Mouse (Mus musculus) layer of hippocampus, adult 2 months (tissue): ENCODE data around the gene Srek1ip1. TPM values are rescaled to one million over a fixed set of nuclear protein-coding genes. Genes with fewer than 3 reads are reported as not detected.

Experiments
- DNase-seq, 2 experiments: peaks; one replicate each; pipeline ENCODE4 v3.0.0; 2022; ENCODE audit warnings: low spot score in 2 of 2
- H3K27ac ChIP-seq: fragments of 200-600 bp; 2 replicates; pipeline ENCODE4 v1.8.1; 2022
- H3K4me3 ChIP-seq: fragments of 200-600 bp; 2 replicates; pipeline ENCODE4 v1.8.1; 2022; ENCODE audit warnings: mild to moderate bottlenecking
- CTCF ChIP-seq: fragments of 200-600 bp; conservative IDR thresholded peaks from 2 replicates; pipeline ENCODE4 v1.8.1; 2022; ENCODE audit warnings: antibody characterized with exemption, mild to moderate bottlenecking, moderate library complexity
- total RNA-seq, 2 experiments: library from RNA; stranded (reverse); gene quantifications; 2 replicates each; pipeline ENCODE4 v1.2.3; 2021

The Srek1ip1 gene
- total RNA-seq, 2 experiments from 2014 or later = 21.6 to 22.5 TPM

DNA sequence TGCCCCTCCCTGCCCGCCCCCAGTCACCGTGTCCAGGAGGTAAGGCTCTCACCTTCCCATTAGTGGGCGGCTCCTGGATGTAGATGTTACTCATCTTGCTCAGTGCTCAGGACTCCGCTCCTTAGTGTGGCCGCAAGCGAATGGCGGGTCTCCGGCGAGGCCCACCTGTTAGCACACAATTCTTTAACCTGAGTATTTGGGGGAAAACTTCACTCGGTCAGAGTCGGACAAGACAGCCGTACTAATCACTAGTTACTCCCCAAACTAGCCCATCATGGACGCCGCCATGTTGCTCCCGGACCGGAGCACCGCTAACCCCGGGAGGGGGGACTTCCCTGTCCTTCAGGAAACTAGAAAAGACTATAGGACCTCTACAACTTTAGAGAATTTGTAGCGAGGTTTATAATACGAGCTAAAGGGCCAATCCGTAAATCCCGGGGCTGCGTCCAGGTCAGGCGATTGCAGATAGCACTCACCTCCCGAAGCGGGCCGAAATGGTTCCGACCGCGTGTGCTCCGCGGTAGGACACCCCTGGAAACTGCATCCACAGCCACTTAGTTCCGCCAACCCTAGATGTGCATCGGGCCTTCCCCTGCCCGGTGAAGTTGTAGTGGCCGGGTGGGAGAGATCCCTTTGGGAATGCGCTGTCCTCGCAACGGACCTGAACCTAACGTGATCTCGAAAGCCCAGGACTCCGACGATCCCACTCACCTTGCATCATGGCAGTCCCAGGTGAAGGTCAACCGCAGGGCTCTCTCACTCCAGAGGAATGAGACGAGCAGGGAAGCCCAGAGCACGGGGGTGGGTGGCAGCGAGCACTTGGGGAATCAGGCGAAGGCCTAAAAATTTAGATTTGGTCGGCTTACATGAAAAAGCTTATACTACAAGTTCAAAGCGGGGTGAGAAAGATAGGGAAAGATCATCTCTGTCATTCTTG is 24.6 kb downstream of the Srek1ip1 start, which contains the start of gene Cwc27:
Gene Cwc27, minus strand, starts transcription at position 508 of the 937 bp plus-strand sequence.
- H3K4me3 ChIP-seq = peak within 1 kb of the TSS; percentile 68
- peak; percentile 74 for DNase-seq
- H3K27ac ChIP-seq = peak within 1 kb of the TSS; percentile 100
- no peak for TF ChIP-seq CTCF

DNA sequence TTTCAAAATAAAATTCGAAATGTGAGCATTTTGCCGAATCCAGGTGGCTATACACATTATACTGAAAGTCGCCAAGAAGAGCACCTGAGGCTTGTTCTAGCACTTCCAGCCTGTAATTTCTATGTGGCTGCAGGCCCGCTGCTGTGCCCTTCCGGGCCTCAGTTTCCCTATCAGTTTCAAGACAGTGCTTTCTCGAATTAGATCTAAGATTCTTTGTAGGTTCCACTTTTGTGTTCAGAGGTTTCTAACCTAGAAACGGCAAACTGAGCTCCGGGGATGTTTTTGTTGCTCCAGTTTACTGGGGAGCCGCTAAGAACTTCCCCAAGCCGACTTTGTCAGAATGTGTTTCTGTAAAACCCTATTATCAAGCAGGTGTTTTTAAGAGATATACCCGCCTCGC is 25.4 kb downstream of the Srek1ip1 start:
- DNase-seq = no peak
- peak overlapping the region; percentile 100 for H3K27ac ChIP-seq
- peak overlapping the region; percentile 68 for H3K4me3 ChIP-seq
- TF ChIP-seq CTCF = no peak

DNA sequence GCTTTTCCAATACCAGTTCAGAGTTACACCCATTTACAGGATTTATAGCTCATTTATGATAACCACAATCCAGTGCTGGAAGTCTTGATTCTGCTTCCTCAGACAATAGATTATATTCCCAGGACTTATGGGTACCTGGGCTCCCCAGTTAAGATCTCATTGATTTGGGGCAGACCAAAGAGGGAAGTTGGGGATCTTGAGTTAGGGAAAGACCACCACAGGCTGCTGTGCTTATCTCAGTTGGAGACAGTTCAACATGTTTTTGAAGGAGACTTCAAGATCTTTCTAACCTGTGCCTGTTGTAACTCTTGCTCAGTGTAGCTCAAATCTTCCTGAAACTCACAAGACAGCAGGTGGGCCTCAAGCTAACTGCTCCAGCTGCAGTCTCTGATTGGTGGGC is 28.9 kb downstream of the Srek1ip1 start:
- TF ChIP-seq CTCF = no peak
- Histone ChIP-seq H3K27ac (no peak overlapping the region), H3K4me3 (no peak overlapping the region)
- DNase-seq = no peak

DNA sequence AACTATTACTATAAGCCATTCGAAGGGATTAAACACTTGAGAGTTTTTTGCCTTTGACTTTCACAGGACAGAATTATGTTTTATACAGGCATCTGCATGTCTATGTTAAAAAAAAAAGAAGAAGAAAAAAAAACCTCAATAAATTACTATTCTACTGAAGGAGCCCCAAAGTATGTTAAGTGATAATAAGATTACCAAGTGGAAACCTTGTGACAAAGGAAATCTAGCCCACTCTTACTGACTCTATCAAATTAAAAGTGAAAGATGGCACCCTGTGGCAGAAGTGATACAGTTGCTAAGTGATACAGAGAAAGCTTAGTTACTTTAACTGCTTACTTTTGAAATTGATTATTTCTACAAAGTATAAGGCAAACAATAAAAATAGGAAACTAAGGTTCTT is 29.6 kb downstream of the Srek1ip1 start:
- Histone ChIP-seq H3K4me3 (no peak overlapping the region), H3K27ac (no peak overlapping the region)
- no peak for DNase-seq
- TF ChIP-seq CTCF = no peak

DNA sequence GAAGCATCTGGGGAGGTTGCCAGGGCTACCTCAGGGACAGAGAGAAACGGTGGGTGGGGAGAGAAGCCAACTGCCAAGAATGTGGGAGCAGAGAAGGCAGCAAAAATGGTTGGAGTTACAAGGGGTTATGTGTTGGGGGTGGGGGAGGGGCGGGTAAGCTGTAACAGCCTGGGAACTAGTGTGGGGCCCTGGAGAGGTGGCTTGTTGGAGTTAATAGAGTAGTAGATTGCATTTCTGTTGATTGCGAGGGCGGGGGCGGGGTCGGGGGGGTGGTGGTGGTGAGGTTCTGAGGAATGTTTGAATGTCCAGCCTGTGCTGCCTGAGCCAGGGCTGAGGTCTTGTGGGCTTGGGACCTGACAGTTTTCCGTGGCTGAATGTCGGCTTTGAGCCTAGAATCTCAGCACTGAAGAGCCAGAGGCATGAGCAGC is 30.1 kb downstream of the Srek1ip1 start:
- no peak for TF ChIP-seq CTCF
- DNase-seq = peak in 1 of 2 experiments; percentile 2
- no peak overlapping the region for H3K27ac ChIP-seq
- H3K4me3 ChIP-seq = no peak overlapping the region

DNA sequence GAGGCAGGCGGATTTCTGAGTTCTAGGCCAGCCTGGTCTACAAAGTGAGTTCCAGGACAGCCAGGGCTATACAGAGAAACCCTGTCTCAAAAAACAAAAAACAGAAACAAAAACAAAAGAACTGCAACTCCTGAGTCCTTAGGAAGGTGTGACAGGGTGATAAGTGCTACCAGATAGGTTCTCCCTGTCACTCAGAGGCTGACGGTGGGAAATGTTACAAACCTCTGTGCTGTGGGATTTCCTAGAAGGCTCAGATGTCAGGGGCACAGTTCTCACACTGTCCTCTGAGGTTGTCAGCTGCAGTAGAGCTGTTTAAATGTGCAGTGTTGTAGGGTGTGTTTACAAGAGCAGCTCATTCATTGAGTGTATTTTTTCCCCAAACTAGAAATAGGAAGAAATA is 33.2 kb downstream of the Srek1ip1 start:
- TF ChIP-seq CTCF = no peak
- no peak for DNase-seq
- Histone ChIP-seq H3K27ac (no peak overlapping the region), H3K4me3 (no peak overlapping the region)

DNA sequence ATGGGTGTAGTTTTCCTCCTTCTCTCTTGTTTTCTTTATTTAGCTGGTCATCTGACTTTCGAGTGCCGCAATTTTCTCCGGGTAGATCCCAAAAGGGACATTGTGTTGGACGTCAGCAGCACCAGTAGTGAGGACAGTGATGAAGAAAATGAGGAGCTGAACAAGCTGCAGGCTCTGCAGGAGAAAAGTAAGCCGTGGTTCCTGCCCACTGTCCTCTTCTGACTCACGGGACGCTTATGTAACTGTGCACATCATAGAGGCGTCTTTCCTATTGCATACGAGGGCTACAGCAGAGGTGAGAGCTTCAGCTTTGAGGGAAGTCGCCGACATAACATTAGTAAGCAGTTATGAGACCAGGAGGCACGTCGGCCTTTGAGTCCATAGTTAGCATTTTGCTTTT is 40.5 kb downstream of the Srek1ip1 start:
- DNase-seq = no peak

DNA sequence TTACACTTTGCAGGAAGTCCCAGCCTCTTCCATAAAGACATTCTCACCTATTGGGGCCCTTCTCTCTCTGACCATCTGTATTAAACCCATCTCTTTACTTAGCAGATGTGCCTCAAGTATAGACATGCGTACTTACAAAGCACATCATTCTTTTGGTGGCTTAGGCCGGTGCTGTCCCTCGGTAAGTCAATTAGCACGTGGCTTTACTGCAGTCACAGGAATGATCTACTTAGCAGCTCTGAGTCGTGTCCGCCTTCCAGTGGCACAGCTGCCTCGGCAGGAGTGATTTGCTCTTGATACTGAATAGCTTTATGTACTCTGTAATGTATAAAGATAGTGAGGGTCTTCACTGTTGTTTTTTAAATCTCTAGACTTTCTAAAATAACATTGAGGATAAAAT is 45.3 kb downstream of the Srek1ip1 start:
- no peak overlapping the region for H3K4me3 ChIP-seq
- no peak for TF ChIP-seq CTCF
- no peak for DNase-seq
- H3K27ac ChIP-seq = no peak overlapping the region

More for the DNA sequence above, 40.5 kb downstream of the Srek1ip1 start:
- TF ChIP-seq CTCF = no peak
- Histone ChIP-seq H3K27ac (no peak overlapping the region), H3K4me3 (no peak overlapping the region)

DNA sequence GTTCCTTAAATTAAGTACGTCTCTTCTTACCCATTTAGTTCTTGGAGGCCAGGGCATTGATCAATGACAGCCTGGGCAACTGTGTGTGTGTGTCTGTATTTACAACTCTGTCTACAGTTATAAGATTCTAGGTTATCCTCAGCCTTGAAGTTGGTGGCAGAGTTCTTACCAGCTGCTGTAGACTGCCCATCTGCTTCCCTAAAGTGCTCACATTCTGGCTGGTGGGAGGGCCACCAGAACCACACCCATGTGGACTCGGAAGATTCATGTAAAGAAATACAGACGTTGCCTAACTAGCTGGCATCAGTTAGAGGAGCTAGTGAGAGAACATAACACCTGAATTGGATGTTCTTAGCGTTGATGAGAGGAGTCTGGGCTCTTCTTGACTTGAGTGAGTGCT is 49.7 kb downstream of the Srek1ip1 start:
- peak in 1 of 2 experiments; percentile 3 for DNase-seq
- TF ChIP-seq CTCF = no peak
- H3K4me3 ChIP-seq = no peak overlapping the region
- H3K27ac ChIP-seq = no peak overlapping the region

DNA sequence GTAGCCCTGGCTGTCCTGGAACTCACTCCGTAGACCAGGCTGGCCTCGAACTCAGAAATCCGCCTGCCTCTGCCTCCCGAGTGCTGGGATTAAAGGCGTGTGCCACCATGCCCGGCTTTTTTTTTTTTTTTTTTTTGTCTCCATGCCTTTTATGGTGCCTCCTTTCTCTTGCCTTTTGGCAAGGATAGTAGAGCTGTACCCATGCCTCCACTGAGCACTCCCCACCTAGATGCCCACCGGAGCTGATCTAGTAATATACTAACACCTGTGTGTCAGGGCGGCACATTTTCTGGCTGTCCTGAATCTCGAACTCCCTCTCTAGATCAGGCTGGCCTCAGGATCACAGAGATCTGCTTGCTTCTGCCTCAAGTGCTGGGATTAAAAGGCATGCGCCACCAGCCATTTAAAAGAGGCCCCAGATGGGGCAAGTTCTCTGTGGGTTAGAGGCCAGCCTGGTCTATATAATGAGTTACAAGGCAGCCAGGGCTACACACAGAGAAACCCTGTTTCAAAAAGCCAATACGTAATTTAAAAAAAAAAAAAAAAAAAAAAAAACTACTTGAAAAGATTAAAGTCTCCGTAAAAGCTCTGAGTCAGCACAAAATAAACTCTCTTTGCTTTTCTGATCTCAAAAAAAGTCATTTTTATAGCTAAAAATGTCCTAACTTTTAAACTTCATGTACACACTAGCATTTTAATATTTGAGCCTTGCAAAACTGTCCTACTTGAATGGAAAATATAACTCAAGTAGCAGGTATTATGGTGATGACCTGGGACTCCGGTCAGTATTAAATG is 51.2 kb downstream of the Srek1ip1 start:
- no peak overlapping the region for H3K27ac ChIP-seq
- no peak overlapping the region for H3K4me3 ChIP-seq
- TF ChIP-seq CTCF = no peak
- no peak for DNase-seq

DNA sequence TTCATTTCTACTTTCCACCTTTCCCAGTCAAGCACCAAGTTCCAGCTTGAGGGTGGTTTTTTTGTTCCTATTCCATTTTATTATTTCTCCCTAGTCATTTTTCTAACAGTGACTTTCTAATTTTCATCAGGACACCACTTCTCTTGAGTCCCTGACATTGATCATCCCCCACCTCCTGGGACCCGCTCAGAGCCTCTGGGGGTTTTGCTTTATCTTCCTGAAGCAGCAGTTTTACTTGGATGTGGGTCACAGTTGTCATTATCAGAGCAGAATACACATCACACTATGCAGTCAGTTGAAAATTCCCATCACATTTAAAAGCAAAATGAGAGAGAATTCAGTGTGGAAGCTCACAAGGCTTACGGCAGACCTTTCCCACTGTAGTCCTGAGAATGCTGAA is 61.4 kb downstream of the Srek1ip1 start:
- no peak for TF ChIP-seq CTCF

DNA sequence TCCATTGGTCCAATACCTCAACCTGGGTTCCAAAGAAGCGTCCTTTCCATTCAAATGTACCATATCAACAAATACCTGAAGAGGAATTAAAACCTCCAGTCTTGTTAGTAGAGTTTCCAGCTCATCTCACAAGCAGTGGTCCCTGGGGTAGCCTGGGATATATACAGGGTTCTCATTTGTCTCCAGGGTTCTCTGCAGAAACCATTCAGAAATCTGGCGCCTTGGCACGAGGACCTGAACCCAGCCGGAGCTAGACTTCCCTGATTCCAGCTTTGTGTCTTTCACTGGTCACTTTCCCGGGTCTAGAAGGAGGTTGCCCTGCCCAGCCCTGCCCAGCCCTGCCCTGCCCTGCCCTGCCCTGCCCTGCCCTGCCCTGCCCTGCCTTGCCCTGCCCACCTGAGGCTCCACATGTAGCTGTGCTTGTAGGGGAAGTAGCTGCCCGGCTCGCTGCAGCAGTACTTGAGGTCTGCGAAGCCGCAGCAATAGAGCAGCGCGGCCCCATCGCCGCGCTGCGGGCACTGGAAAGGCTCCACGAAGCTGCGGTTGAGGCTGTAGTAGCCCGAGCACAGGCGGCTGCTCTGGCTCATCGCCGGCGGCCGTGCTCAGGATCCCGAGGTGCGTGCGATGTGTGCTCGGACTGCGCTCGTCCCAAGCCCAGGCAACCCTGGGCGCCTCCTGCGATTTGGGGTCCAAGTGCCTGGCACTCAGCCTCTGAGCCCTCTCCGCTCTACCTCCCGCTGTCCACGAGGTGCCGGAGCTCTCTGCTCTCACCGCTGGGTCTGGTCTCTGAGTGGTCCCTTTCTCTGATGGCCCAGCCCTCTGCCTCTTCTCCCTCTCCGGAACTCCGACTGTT is 71.1 kb downstream of the Srek1ip1 start, which contains the start of gene Shisal2b:
Gene Shisal2b, minus strand, starts transcription at position 767 of the 853 bp plus-strand sequence.
- no peak for TF ChIP-seq CTCF
- DNase-seq = peak in 1 of 2 experiments; percentile 13
- Histone ChIP-seq H3K4me3 (peak within 1 kb of the TSS; percentile 59), H3K27ac (no peak within 1 kb of the TSS)

More for the DNA sequence above, 61.4 kb downstream of the Srek1ip1 start:
- Histone ChIP-seq H3K4me3 (no peak overlapping the region), H3K27ac (no peak overlapping the region)
- DNase-seq = no peak
